Mouse (Mus musculus): ENCODE measurements around the gene 1500009C09Rik. TPM values are rescaled to one million over a fixed set of nuclear protein-coding genes. Genes with fewer than 3 reads are reported as not detected.

Gene 1500009C09Rik
- 24.5 and 34.8 TPM in 2 replicates for polyA plus RNA-seq (2021; fragmentation: Nextera tagmentation)
- long read RNA-seq, experiment 1, transcript 1500009C09Rik-202 (2 exons, 1,552 nt) = major isoform, 11 of 17 reads
- long read RNA-seq, experiment 1, partial matches to known transcripts = 0 of 17 reads
- long read RNA-seq, experiment 1, other reads (novel, unspliced or antisense) = 6 of 17 reads
- long read RNA-seq, experiment 2, transcript 1500009C09Rik-202 (2 exons, 1,552 nt) = major isoform, 9 of 9 reads
- long read RNA-seq, experiment 2, partial matches to known transcripts = 0 of 9 reads
- long read RNA-seq, experiment 2, other reads (novel, unspliced or antisense) = 0 of 9 reads

GRCm38 (mm10) chr15:82252097-82252496 lies at the start of gene 1500009C09Rik:
Gene 1500009C09Rik, plus strand, starts transcription at chr15:82252397.

DNA sequence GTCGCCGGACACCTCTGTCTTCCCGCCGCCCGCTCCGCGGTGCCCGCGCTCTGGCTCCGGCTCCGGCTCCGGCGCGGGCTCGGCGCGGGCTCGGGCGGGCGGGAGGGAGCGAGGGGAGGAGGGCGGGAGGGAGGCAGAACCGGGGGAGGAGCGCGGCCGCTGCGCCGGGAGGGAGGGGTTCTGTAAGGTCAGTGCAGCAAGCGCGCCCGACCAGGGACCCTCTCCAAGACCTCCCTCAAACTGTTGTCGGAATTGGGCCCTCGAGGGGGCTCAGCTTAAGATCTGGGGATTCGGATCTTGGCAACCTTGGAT lies 39.5 kb upstream of the 1500009C09Rik start, which contains the start of gene Shisa8:
Gene Shisa8, minus strand, starts transcription at position 64 of the 312 bp plus-strand sequence.

DNA sequence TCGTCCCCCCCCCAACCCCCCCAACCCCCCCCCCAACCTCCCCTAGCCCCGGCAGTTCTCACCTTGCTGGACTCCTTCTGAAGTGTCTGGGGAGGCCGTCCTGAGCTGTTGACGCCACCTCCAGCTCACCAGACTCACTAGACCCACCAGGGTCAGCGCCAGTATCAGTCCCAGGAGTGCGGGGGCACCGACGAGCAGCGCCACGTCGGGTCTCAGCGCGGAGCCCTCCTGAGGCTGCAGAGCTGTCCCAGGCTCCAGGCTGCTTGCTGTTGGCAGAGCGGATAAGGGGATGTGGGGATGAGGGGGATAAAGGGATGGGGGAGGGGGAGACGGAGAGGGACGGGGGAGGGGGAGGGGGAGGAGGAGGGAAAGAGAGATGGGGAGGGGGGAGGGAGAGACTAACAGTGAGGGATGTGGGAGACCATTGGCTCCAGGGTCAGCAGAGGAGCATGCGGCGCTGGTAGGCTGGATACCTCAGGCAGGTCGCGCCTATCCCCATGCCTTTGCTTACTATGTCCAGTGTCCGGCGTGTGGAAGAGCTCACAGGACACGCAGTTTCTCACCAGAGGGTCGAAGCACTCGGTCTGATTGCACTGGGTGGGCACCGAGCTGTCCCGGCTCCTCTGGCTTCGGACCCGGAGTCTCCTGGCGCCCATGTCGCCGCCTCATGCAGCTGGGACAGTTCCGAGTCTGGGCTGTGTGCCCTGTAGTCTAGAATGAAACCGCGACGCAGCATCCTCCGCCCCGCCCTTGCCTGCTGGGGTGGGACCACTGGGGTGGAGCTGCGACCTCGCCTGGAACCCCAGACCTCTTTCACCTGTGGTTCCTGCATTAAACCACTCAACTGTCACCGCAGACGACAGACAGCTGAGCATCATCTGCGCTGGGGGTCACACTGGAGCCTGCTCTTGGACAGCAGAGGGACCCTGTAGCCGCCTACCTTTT lies 28.3 kb upstream of the 1500009C09Rik start, which contains the start of gene Tnfrsf13c:
Gene Tnfrsf13c, minus strand, starts transcription at position 713 of the 945 bp plus-strand sequence.

DNA sequence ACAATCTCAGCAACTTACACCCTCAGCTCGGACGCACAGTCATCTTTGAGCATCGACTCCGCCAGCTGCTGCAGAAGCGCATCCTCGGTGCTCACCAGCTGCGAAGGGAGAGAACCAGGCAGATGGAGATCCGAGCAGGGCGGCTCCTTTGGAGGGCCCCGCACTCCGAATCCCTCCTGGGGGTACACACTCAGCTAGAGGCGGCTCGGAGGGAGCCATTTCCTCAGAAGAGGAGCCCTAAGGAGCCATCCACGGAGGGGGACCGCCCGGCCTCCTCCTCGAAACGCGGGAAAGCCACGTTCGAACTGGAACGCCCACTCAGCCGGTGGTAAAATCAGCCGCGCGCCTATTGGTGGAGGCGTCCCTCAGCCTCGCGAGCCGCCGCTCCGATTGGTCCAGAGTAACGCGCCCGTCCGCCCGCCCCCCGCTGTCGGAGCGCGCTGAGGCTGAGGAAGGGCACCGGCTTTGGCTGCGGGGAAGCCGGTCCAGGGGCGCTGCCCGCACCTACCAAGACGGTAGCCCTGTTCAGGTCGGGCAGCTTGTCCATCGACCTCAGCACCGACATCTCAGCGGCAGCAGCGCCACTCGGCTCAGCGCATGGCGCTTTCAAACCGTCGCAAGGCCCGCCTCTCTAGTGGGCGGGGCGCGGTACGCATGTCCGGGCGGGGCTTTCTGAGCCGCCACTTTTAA lies 7.9 kb upstream of the 1500009C09Rik start, which contains the start of gene Cenpm:
Gene Cenpm, minus strand, starts transcription at position 634 of the 690 bp plus-strand sequence.

DNA sequence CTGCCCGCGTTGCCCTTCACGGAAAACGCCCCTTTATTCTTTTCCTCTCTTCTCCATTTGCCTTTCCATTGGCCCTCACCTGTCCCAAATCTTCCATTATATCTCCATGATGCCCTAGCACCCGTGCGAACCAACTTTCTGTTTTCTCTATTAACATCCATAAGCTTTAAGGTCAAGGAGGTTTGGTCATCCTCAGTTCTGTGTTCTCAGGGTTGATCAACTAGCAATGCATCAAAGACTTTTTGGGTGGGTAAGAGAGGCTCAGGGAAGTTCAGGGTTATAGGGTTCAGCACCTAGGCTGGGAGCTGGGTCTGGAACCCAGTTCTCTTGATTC lies 22.4 kb downstream of the 1500009C09Rik start, which contains the start of gene Sept3:
Gene Sept3, plus strand, starts transcription at position 301 of the 334 bp plus-strand sequence.

GRCm38 (mm10) chr15:82298764-82299561 lies 46.8 kb downstream of the 1500009C09Rik start, which contains the start of gene Wbp2nl:
Gene Wbp2nl, plus strand, starts transcription at chr15:82298954.

Other genes with a start within 250 kb of the 1500009C09Rik start
- gene Desi1, start 218.5 kb upstream of the 1500009C09Rik start, polyA plus RNA-seq (2021; fragmentation: Nextera tagmentation) = 47.9 and 57.1 TPM in 2 replicates
- 239 and 241 TPM in 2 replicates for gene Snu13, start 204.8 kb upstream of the 1500009C09Rik start, polyA plus RNA-seq (2021; fragmentation: Nextera tagmentation)
- gene 4930407I10Rik, start 193.2 kb upstream of the 1500009C09Rik start, polyA plus RNA-seq (2021; fragmentation: Nextera tagmentation) = not detected in 2 replicates
- 0.20 and 0.46 TPM in 2 replicates for gene Mei1, start 182.4 kb upstream of the 1500009C09Rik start, polyA plus RNA-seq (2021; fragmentation: Nextera tagmentation)
- 5.4 and 5.5 TPM in 2 replicates for gene Ccdc134, start 124.5 kb upstream of the 1500009C09Rik start, polyA plus RNA-seq (2021; fragmentation: Nextera tagmentation)
- gene Srebf2, start 105.2 kb upstream of the 1500009C09Rik start, polyA plus RNA-seq (2021; fragmentation: Nextera tagmentation) = 50.4 and 52.5 TPM in 2 replicates
- 0.77 and 0.94 TPM in 2 replicates for gene Shisa8, start 39.6 kb upstream of the 1500009C09Rik start, polyA plus RNA-seq (2021; fragmentation: Nextera tagmentation)
- gene Tnfrsf13c, start 28.0 kb upstream of the 1500009C09Rik start, polyA plus RNA-seq (2021; fragmentation: Nextera tagmentation) = 0.36 and 0.52 TPM in 2 replicates
- 16.3 and 17.6 TPM in 2 replicates for gene Cenpm, start 7.6 kb upstream of the 1500009C09Rik start, polyA plus RNA-seq (2021; fragmentation: Nextera tagmentation)
- 85.2 and 107 TPM in 2 replicates for gene Sept3, start 22.5 kb downstream of the 1500009C09Rik start, polyA plus RNA-seq (2021; fragmentation: Nextera tagmentation)
- not detected in 2 replicates for gene Wbp2nl, start 46.6 kb downstream of the 1500009C09Rik start, polyA plus RNA-seq (2021; fragmentation: Nextera tagmentation)
- 32.4 and 37.4 TPM in 2 replicates for gene Naga, start 86.5 kb downstream of the 1500009C09Rik start, polyA plus RNA-seq (2021; fragmentation: Nextera tagmentation)
- gene Pheta2, start 86.5 kb downstream of the 1500009C09Rik start, polyA plus RNA-seq (2021; fragmentation: Nextera tagmentation) = 0.64 and 0.84 TPM in 2 replicates
- 902 and 958 TPM in 2 replicates for gene Smdt1, start 86.6 kb downstream of the 1500009C09Rik start, polyA plus RNA-seq (2021; fragmentation: Nextera tagmentation)
- gene Ndufa6, start 101.9 kb downstream of the 1500009C09Rik start, polyA plus RNA-seq (2021; fragmentation: Nextera tagmentation) = 900 and 946 TPM in 2 replicates
- gene Cyp2d22, start 127.9 kb downstream of the 1500009C09Rik start, polyA plus RNA-seq (2021; fragmentation: Nextera tagmentation) = 17.5 and 27.3 TPM in 2 replicates
- not detected in 2 replicates for gene Cyp2d11, start 141.6 kb downstream of the 1500009C09Rik start, polyA plus RNA-seq (2021; fragmentation: Nextera tagmentation)
- not detected in 2 replicates for gene Cyp2d10, start 154.8 kb downstream of the 1500009C09Rik start, polyA plus RNA-seq (2021; fragmentation: Nextera tagmentation)
- not detected in 2 replicates for gene Cyp2d9, start 181.0 kb downstream of the 1500009C09Rik start, polyA plus RNA-seq (2021; fragmentation: Nextera tagmentation)